Mouse (Mus musculus): ENCODE measurements around the gene Btc. TPM values are rescaled to one million over a fixed set of nuclear protein-coding genes. Genes with fewer than 3 reads are reported as not detected.

Btc gene
- polyA plus RNA-seq, 1 experiment from 2014 or later = 0.05 TPM

Other genes with a start within 250 kb of the Btc start
- gene Parm1, start 114.6 kb upstream of the Btc start, polyA plus RNA-seq (2016; fragmentation: Nextera tagmentation; extraction: Ambion mirVana) = 3.6 and 4.8 TPM in 2 replicates

Data from limb, embryonic 10.5 days (tissue).